Mouse (Mus musculus) gastrocnemius, postnatal 36 days (tissue): Measurements from ENCODE around the gene Fbxo36. TPM values are rescaled to one million over a fixed set of nuclear protein-coding genes. Genes with fewer than 3 reads are reported as not detected.

Experiments used
- DNase-seq, 2 experiments: peaks; one replicate each; pipeline ENCODE4 v3.0.0; 2022
- intact Hi-C: fragments of 180-260 bp; cut with DNase I; formaldehyde crosslinking; loops from one replicate; pipeline ENCODE4 v1.15.1; 2025
- total RNA-seq, 2 experiments: library from RNA; stranded (reverse); gene quantifications; 2 replicates each; pipeline ENCODE4 v1.2.3; 2021

The Fbxo36 gene
- total RNA-seq, 2 experiments from 2014 or later: 1.5 to 2.5 TPM

DNA sequence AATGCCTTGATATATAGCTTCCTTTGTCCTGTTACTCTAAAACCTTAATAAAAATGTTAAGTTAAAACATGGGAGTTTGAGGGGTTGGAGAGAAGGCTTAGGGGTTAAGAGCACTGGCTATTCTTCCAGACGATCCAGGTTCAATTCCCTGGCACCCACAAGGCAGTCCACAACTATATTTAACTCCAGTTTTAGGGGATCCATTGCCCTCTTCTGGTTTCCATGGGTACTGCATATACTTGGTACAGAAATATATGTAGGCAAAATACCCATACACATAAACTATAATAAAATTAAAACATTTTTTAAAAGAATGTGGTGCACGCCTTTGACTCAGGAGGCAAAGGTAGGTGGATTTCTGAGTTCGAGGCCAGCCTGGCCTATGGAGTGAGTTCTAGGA, 45.5 kb downstream of the Fbxo36 start:
- intact Hi-C loops: no loop called here

GRCm38 (mm10) chr1:84885921-84886320, 46.3 kb downstream of the Fbxo36 start:
- intact Hi-C loops: no loop called here

More for the DNA sequence above, 45.5 kb downstream of the Fbxo36 start:
- no peak for DNase-seq

DNA sequence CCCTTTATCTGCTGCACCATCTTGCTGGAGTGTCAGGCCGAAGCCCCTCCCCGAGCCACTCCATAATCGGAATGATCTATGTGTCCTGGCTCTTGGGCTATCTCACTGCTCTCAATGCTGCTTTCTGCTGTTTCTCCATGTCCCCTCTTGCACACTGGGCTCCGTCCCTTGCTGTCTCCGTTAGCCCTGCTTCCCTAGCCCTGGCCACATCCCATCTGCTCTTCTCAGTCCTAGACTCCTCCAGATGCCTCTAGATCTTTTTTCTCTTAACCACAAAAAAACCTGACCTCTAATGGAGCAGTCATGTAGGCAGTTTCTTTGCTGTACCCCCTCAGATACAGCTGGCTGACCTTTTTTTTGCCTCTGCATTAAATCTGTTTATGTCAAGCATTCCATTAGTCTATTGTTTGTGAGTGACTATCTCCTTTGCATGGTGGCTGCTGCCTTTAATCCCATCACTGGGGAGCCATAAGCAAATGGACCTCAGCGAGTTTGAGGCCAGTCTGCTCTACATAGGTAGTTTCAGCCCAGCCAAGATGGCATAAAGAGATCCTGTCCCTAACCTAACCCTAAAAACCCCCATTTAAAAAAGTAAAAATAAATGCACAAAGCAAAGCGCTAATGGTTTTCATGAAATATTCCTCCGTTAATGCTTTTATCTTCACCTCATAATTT, 49.8 kb downstream of the Fbxo36 start:
- intact Hi-C loops: no loop called here

More at GRCm38 (mm10) chr1:84885921-84886320, 46.3 kb downstream of the Fbxo36 start:
- no peak for DNase-seq

GRCm38 (mm10) chr1:84890005-84890393, 50.4 kb downstream of the Fbxo36 start:
- DNase-seq: no peak
- intact Hi-C loops: no loop called here

More for the DNA sequence above, 49.8 kb downstream of the Fbxo36 start:
- DNase-seq: no peak

DNA sequence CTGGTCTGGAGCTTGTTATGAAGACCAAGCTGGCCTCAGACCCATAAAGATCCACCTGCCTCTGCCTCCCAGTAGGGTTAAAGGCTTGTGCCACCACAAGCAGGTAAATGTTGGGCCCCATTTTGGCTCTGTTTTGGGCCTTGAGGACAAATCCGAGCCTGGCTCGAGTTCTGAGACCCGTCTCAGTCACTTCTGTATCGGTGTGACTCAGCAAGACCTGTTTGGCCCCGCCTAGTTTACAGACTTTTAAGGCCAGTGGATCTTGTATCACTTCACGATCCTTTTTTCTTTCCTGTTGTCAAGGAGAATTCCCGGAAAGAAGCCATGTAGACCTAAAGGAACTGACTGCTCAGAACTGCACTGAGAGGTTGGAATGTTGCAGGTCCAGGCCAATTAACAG, 50.9 kb downstream of the Fbxo36 start:
- DNase-seq: no peak
- intact Hi-C loops: no loop called here

- DNase-seq: no peak
- intact Hi-C loops: no loop called here
These were observed 52.1 kb downstream of the Fbxo36 start for GRCm38 (mm10) chr1:84891746-84892145.

GRCm38 (mm10) chr1:84897364-84897763, 57.7 kb downstream of the Fbxo36 start:
- intact Hi-C loops: no loop called here
- no peak for DNase-seq

DNA sequence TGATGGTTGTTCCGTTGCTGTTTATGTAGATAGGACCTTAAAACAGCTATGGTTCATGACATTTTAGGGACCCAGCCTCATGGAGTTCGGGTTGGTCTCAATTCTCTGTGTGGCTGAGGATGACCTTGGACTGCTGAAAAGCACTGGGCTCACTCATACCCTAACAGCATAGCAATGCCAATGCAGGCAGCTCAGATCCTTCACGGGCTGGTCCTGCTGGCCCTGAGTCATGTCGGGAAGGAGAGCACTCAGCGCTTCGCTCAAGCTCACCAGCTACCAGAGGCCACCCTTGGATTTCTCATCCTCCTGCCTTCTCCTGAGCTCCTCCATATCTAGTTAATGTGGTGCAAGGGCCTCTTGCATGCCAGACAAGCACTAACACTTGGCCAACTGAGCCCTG, 59.5 kb downstream of the Fbxo36 start:
- no peak for DNase-seq
- intact Hi-C loops: no loop called here

GRCm38 (mm10) chr1:84904467-84904866, 64.8 kb downstream of the Fbxo36 start:
- DNase-seq: no peak
- intact Hi-C loops: no loop called here

DNA sequence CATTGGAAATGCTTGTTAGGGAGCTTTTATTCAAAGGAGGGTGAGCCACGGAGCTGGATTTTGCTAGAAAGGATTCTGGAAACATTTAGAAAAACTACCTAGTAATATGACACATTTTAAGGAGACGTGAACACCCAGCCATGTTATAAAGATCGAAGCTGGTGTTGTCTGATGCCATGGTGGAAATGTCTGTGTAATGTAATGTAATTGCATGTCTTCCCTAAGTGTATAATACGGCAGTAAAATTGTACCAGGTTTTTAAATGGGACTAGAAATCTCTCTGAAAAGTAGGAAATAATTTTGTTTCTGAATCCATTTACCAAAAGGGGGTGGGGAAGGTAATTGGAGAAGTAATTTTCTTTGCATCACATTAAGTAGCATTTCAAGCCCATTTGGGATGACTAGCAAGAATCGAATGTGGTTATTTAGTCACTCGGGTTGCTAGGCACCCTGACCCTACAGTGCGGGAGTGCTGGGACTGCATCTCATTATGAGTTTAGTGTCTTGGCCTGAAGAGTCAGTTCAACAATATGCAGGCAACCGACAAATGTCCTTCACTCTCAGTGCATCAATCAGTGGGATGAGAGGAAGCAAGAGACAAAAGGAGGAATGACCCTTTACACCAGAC, 70.7 kb downstream of the Fbxo36 start:
- DNase-seq: no peak
- intact Hi-C loops: no loop called here

DNA sequence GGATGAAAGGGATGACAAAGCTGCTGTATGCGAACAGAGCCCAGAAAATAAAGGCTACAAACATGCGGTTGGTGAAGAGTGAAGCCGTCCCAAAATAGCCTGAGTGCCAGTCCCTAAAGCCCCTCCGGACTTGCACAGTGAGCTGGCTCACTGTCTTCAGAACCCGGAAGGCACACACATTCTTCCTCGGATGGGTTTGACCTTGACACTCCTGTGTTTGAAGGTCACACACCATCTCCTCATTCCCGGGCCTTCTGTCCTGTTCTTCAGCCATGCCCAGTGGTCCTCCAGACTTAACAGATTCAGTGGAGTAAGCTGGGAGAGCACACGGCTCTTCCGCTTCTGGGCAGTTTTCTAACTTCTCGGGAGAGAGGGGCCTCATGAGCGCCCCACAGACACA, 72.9 kb downstream of the Fbxo36 start:
- intact Hi-C loops: no loop called here

GRCm38 (mm10) chr1:84915010-84915409, 75.4 kb downstream of the Fbxo36 start:
- no peak for DNase-seq
- intact Hi-C loops: no loop called here

More for the DNA sequence above, 72.9 kb downstream of the Fbxo36 start:
- DNase-seq: no peak

GRCm38 (mm10) chr1:84918865-84919264, 79.2 kb downstream of the Fbxo36 start:
- DNase-seq: no peak
- intact Hi-C loops: no loop called here

- intact Hi-C loops: no loop called here
- DNase-seq: no peak
These were observed 83.8 kb downstream of the Fbxo36 start for GRCm38 (mm10) chr1:84923432-84923831.

GRCm38 (mm10) chr1:84924134-84924533, 84.5 kb downstream of the Fbxo36 start:
- intact Hi-C loops: no loop called here
- no peak for DNase-seq

DNA sequence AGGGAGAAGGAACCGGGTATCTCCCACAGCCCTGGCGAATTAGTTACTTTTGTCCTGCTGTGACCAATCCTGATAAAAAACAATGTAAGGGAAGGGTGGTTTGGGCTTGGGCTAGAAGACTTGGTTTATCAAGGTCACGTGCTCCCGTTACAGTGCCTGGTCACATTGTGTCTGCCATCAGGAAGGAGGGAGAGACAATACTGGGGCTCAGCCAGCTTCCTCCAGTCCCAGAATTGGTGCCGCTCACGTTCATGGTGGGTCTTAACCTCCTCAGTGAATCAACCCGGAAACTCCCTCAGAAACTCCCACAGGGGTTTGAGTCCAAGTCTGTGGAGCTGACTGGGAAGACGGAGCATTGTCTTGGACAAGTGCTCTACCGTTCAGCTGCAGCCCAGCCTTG, 86.0 kb downstream of the Fbxo36 start:
- DNase-seq: no peak
- intact Hi-C loops: no loop called here

DNA sequence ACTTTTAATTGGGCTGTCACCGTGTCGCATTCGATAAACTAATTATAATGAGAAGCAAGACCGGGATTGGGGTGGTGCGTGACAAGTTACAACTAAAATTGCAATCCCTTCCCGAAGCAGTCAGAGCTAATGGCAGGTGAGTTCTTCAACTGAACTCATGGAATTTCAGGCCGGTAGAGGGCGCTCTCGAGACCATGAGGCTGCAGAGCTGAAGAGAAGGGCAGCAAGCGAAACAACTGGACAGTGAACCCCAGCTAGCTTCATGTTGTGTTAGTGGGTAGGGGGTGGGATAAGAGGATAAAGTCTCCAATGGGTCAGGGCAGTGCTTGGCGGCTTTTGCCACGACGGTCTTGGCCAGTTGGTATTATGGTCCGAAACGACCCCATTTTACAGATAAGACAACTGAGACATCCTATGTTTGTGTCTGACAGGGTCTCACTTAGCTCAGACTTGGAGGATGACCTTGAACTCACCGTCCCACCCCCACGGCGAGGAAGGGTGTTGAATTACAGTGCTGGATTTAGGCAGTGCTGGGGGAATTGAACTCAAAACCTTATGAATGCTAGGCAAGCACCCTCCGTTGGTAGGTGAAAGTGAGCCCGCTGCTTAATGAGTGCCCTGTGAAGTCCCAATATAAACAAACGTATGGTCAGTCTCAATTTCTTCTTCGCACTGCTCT, 94.0 kb downstream of the Fbxo36 start:
- intact Hi-C loops: no loop called here
- peak; percentile 51 to 56 for DNase-seq

- no peak for DNase-seq
- intact Hi-C loops: no loop called here
These were observed 94.5 kb downstream of the Fbxo36 start for GRCm38 (mm10) chr1:84934151-84934502.

DNA sequence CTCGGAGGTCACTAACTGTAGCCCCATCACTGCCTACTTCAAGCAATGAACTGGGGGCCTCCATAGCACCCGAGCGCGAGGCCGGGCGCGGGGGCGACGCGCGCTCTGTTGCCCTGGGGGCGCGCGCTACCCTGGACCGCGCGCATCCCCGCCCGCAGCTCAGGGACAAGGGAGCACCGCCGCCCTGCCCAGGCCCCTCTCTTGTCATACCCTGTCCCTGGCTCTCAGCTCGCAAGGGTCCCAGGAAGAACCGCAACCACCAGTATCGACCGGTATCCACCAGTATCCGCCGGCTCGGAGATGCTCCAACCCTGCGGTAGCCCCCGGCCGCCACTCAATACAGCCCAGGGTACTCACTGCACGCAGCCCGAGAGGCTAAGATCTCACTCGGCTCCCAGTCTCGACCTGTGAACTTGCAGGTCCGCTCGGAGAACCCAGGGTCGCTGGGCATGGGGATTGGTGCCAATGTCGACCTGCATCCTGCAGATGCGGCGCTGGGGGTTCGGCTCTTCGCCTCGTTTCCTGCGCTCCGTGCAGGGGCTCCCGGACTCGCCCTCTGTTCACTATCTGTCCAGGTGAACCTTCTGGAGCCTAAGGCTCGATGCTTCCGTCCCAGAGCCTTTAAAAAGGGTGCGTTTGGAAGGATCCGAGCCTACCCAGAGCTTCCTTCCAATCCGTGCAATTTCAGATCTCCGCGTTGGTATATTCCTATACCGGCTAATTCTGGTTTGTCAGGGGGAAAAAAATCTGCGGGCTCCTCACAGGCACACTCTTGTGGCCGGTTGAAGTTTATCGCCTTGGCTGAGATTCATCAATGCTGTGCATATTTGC, 95.1 kb downstream of the Fbxo36 start, which contains the start of gene Slc16a14:
Slc16a14 (minus strand) TSS at position 632 of the 831 bp plus-strand sequence.
- no peak for DNase-seq

GRCm38 (mm10) chr1:84935668-84936067, 96.0 kb downstream of the Fbxo36 start:
- DNase-seq: peak; percentile 19 to 22
- intact Hi-C loops: no loop called here

More for the DNA sequence above, 95.1 kb downstream of the Fbxo36 start, which contains the start of gene Slc16a14:
- intact Hi-C loops: no loop called here
